Mouse (Mus musculus): ENCODE results near the gene Wrap73.

Gene Wrap73

DNA sequence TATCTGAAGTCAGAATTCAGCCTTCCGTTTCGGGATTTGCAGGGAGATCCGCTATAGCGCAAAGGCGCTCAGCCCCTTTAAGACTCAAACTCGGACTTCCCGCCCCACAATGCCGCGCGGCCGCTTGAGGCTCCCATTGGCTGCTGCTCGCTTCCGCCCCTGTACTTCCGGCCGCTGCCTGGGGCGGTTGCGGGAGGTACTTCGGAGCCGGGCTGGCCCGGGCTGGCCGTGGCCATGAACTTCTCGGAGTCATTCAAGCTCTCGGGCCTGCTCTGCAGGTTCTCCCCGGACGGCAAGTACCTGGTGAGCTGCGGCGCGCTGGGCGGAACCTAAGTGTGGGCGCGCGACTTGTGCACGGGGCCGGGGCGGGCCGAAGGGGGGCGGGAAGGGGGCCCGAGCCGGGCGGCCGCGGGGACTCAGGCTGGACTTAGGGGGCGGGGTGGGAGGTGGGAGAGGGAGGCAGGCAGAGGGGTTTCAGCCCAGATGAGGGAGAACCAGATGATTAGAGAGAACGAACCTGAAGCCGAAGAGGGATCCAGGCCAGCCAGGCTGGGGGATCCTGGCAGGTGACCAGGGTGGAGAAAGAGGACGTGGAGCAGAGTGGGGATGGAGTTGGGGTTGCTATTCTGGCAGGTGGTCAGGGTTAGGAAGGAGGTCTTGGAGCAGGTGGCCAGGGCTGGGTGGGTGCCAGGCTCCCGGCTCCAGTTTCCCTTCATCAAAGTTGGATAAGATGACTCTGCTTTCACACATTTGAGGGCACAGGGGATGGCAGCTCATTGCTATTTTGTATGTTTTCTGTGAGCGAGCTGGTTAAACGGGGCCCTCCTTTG lies at the start of gene Wrap73:
TSS of gene Wrap73 (plus strand) at position 162 of the 830 bp plus-strand sequence.
- peak; percentile 92 for DNase-seq (ENCODE audit: low spot score)

DNA sequence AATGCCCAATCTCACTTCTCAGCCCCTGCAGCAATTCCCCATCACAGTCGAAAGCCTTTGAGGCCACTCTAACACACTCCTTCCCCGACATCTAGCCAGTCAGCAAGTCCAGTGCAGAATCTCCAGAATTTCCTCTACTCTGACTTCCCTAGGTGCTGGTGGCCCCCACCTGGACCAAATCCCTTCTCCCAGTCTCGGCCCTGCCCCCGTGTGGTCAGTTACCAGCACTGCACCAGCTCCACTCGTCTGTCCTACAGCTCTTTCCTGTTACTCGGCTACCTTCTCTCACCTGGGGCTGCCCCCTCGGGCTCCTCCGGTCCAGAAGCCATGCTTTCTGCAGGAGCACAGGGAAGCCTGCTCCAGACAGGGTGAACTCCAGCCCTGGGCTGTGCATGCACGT lies 49.0 kb upstream of the Wrap73 start:
- DNase-seq (ENCODE audit: low spot score), result no peak

GRCm38 (mm10) chr4:154096111-154096510 lies 46.1 kb upstream of the Wrap73 start:
- no peak for DNase-seq (ENCODE audit: low spot score)

DNA sequence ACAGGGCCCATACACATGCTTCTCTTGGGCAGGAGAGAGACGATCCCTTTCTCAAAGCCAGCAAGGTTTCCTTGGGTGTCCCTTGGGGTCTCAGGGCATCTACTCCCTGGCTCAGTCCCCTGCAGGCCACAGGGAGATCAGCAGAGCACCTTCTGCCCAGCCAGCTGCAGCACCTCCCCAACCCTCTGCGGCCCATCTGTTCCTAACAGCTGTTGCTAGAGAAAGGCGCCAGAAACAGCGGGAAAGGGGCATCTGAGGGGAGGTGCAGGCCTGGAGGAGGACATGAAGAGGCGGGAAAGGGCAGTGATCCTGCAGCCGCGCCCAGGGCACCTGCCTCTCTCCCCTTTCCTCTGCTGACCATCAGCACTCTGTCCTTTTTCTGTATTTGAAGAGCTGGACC lies 42.8 kb upstream of the Wrap73 start:
- no peak for DNase-seq (ENCODE audit: low spot score)

DNA sequence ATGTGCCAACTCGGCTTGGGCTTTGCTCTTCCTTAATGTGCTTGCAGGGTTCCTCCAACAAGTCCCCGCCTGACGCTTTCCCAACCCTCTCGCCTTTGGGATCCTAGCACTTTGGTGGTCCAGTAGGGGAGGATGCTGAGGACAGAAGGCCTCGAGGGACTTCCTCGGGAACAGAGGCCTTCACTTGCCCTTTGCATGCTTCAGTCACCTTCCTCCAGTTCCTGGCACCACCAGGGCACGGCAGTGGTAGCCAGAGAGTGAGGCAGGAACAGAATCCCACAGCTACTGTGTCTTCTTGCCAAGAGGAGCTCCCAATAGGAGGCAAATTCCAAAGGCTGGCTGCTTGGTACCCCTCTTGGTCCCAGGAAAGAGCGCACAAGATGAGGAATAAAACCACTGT lies 38.8 kb upstream of the Wrap73 start:
- DNase-seq (ENCODE audit: low spot score), result no peak

DNA sequence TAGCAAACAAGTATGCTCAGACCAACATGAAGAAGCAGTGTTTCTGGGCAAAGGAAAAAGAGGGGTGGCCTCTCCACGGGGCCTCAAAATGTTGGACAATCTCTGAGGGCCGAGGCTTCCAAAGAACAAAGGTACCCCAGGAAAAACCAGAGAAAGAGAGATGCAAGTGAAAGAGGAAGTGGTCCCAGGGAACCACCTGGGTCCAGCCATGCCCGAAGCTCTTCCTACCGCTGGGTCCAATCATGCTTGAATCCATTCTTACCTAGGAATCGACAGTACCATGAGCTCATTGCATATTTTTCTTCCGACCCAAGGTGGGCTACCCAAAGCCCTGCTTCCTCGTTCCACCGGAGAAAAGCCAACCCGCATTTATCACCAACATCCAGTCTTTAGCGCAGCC lies 38.3 kb upstream of the Wrap73 start:
- no peak for DNase-seq (ENCODE audit: low spot score)

DNA sequence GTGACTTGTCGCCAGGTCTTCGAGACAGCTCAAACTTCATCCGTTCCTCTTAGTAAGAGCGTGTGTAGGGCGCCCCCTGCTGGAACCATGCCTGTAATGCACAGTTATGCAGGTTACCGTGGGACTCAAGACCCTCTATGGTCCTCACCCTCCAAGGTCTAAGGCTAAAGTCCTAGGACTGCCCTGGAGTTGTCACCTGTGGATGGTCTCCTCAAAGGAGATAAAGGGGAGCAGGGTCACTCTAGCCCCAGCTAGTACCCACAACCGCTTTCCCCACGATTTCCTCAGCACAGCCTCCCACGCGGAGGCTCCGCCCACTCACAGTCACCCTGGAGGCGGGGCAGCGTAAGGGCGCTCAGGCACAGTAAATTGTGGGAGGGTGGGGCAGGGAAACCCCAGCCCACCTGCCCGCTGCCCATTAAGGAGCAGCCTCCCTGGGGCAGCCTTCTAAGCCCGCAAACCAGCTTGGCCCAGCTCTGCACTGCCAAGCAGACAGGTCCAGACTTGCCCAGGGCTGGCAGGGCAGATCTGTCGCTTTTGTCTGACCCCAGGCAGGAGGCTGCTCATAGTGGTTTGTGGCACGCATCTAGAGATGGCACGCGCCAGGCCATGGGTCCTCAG lies 36.7 kb upstream of the Wrap73 start:
- DNase-seq (ENCODE audit: low spot score), result peak; percentile 42

GRCm38 (mm10) chr4:154106497-154107061 lies 35.6 kb upstream of the Wrap73 start:
- no peak for DNase-seq (ENCODE audit: low spot score)

- peak; percentile 56 for DNase-seq (ENCODE audit: low spot score)
Measured at GRCm38 (mm10) chr4:154109216-154109849, 32.8 kb upstream of the Wrap73 start.

DNA sequence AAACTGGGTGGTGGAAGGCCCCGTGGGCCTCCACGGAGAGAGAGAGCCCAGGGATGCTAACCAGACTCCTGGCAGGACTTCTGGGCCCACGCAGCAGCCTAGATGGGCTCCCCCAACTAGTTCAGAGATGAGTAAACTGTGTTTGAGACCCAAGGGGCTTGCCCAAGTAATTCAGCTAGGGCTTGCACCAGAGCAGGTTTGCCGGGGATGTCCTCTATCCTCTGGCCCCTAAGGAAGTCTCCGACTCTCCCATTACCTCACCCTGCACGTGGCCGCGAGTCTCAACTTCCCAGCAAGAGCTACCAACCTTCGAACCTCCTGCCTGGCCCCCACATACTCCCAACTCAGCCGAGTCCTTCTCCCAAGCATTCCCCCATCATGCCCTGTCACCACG lies 32.3 kb upstream of the Wrap73 start:
- DNase-seq (ENCODE audit: low spot score), result no peak

DNA sequence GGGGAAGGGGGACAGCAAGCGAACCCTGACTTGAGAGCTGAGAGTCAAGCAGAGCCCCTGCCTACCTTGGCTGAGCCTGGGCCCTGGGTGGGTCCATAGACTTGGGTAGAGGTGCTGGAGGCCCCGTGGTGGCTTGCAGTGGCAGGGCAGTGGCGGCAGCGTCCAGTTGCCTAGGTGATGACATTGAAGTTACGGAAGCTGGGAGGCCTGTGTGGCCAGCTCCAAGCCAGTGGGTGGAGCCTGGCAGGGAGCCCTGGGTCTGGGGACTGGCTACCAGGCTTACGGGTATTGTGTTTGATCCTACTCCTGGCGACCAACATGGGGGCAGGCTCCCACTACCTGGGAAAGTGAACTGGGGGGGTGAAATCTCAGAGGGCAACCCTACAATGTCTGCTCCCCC lies 25.8 kb upstream of the Wrap73 start:
- DNase-seq (ENCODE audit: low spot score), result peak; percentile 21

DNA sequence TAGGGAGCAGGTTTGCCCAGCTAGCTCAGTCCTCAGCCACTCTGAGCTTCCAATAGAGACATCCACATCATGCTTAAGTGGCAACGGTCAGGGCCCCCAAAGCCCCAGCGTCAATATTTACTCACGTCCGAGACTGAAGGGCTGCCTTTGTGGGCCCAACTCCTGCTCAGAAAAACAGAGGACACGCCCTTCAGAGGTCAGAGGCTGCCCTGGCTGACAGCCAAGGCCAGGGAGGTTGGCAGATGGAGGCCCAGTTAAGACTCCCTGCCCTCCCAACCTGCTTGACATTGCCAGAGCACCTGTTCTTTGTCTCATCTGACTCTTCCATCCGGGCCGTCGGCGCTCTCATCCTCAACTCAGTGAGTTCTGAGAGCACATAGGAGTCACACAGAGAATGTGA lies 23.4 kb upstream of the Wrap73 start:
- no peak for DNase-seq (ENCODE audit: low spot score)

GRCm38 (mm10) chr4:154119208-154119607 lies 23.0 kb upstream of the Wrap73 start:
- DNase-seq (ENCODE audit: low spot score), result no peak

DNA sequence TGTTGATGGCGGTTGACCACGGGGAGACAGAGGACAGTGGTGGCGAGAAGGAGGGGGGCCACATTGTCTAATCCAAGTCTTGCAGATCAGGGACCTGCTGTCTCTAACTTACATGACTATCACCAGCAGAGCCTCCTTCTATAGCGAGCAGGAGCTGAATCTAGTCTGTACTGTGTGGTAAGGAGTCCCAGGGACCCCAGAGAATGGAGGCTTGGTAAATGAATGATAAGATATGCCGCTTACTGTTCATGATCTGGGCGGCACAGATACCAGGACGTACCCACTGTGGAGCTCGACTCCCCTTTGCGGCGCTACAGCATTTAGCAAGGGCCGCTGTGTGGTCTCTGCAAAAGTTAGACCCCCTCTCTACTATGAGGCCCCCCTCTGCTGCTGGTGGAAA lies 20.4 kb upstream of the Wrap73 start:
- no peak for DNase-seq (ENCODE audit: low spot score)

DNA sequence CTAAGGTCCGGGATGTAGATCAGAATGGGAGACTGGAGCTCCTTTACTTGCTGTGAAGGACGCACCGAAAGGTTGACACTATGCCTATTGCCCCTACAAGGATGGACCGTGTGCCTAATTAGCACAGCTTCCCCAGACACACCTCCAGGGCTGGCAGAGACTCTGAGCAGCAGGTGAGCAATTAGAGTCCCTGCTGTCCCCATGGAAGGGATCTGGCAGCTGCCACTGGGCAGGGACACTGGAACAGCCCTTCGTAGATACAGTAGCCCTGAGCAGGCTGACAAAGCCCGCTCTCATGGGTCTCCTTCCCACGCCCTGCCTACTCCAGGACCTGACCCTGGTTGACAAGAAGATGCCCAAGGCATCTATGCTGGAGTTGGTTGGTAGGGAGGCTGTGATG lies 19.8 kb upstream of the Wrap73 start:
- DNase-seq (ENCODE audit: low spot score), result no peak

- DNase-seq (ENCODE audit: low spot score), result no peak
Measured at GRCm38 (mm10) chr4:154123553-154123952, 18.6 kb upstream of the Wrap73 start.

DNA sequence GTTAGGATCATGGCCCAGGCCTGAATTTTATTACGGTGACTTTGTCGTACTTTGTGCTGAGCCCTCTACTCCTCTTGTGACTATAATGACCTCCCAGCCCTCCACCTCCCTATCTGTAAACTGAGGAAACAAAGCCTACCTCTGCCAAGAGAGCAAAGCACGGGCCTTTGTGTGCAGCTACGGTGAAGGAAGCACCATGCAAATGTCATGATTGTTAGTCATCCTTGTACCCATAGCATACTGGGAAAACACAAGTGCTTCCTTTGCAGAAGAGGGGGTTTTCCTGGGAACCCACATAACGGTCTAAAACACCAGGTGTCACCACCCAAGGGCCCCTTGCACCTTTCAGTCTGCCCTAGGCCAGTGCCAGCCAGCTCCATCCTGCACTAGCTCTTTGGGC lies 17.0 kb upstream of the Wrap73 start:
- DNase-seq (ENCODE audit: low spot score), result no peak

DNA sequence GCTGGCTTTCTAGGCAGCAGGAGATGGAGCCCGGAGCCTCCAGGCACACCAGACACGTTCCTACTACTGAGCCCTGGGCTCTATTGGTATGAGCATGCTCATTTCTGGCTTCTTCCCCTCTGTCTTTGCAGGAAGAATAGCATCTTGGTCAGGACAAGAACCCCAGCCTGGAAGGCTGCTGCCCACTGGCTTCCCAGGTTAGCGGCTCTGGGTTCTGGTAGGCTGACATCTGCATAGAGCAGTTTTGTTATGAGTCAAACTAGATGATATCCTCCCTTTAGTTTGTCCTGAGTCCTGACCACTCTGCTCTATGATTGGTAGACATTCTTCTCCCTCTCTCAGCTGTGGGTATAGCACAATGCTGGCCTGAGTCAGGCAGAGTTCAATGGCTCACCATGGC lies 14.9 kb upstream of the Wrap73 start:
- DNase-seq (ENCODE audit: low spot score), result no peak

- DNase-seq (ENCODE audit: low spot score), result no peak
Measured at GRCm38 (mm10) chr4:154129950-154130349, 12.2 kb upstream of the Wrap73 start.

DNA sequence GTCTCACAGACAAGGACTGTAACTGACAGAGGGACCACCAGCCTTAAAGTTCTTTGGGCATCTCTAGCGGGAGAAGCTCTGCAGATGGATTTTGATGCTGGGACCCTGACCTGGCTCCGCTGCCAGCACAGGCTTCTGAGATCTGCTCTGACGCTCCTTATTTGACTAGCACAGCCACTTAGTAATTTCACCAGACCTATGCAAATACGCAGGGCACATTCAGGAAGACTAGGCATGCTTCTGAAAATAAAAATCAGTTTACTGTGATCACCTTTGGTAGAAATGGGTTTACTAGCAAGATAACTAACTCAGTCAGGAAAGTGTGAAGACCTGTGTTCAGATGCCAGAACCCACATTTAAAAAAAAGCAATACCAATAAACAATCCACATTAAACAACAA lies 10.3 kb upstream of the Wrap73 start:
- no peak for DNase-seq (ENCODE audit: low spot score)

- no peak for DNase-seq (ENCODE audit: low spot score)
Measured at GRCm38 (mm10) chr4:154134803-154135202, 7.4 kb upstream of the Wrap73 start.

- DNase-seq (ENCODE audit: low spot score), result no peak
Measured at GRCm38 (mm10) chr4:154137139-154137538, 5.0 kb upstream of the Wrap73 start.

DNA sequence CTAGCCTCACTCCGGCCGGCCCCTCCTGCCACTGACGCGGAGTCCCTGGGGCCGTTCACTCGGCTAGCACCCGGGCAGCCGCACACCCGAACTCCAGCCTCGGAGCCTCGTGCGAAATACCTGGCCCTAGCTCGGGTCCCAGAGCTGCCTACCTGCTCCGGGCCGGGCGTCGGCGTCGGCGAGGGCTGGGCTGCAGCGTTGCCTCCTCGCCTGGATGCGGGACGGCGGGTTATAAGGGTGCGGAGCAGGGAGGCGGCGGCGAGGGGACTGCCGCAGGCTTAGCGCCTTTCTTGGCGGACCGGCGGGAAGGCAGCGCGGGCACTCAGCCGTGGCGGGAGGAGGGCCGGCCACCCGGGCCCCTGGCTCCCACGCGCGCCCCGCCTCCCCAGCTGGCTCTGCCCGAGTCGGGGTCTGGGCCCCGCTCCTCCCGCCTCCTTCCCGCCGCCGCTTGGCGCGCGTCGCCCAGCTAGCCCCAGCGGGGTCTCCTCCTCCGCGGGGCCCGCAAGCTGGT lies 2.4 kb upstream of the Wrap73 start:
- no peak for DNase-seq (ENCODE audit: low spot score)

DNA sequence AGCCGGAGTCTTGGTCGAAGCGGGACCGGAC lies 2.2 kb upstream of the Wrap73 start, which contains the start of gene Trp73:
TSS of gene Trp73 (minus strand) at position 27 of the 31 bp plus-strand sequence.
- no peak for DNase-seq (ENCODE audit: low spot score)

Data from MN1 (cell line).